In the genomic region with DNA sequence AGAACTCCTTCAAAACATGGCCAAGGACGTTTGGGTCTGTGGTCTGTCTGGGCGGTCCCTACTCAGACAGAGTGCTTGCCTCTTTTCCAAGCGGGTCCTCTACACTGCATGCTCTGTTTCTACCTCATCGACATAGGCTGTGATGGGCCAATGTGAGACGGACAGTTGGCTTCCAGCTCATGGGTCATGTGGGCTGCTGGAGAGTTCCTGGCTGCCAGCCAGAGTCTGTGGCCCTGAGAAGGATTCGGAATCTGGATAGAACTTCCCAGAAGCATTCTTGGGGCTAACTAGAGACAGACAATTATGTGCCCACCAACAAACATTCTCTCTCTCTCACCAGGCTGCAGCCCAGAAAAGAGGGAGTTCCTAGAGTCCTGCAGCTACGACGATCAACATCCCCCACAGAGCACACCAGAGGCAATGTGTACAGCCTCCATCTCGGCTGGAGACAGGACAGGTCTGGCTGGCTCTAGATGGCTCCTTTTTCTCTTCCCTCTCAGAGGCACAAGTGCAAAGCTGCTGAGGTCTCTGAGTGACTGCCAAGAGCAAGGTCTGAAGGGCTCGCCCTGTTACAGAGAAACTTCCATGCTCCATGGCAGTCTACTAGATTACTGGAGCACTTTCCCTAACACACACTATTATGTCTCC, we compare ENCODE assay signal across 11 mouse cellular contexts. TPM values are rescaled to one million over a fixed set of nuclear protein-coding genes. Genes with fewer than 3 reads are reported as not detected.
DNase-seq lines count a peak whose midpoint lies in the region; ATAC-seq and TF ChIP-seq lines count a peak whose summit lies in the region.
"Had no signal": no experiment of that assay in that cellular context is flagged by ENCODE, and none has a peak within 500 bp of the region (broad histone marks: within the 10 kb centered on the region; RNA-seq: fewer than 3 reads in every experiment).

No protein-coding gene starts in this region.

- 0 out of 2 replicates have a peak overlapping the region, but pooled peaks have one; percentile 13 for H3K9ac ChIP-seq in heart, embryonic 16.5 days (ENCODE audit: low read length)
- no peak overlapping the region for H3K9ac ChIP-seq in forebrain, embryonic 14.5 days (ENCODE audit: low read length)
- H3K9ac ChIP-seq: liver, embryonic 14.5 days had no signal

- peak overlapping the region; percentile 4; the same call in 1 of the 2 replicates for H3K4me2 ChIP-seq in heart, embryonic 16.5 days (ENCODE audit: low read depth, low read length)
- H3K4me2 ChIP-seq in forebrain, embryonic 14.5 days (ENCODE audit: low read length) = no peak overlapping the region

- peak; percentile 73 for ATAC-seq in heart, embryonic 16.5 days (replicated peaks; ENCODE audit: extremely low read depth, insufficient read depth, low FRiP score)
- no peak for ATAC-seq in forebrain, embryonic 14.5 days

- WGBS in thymus, adult 2 months = 92% methylated on average over 10 of the region's 10 CpGs
- WGBS in heart, embryonic 16.5 days = 32% methylated on average over 10 of the region's 10 CpGs
- WGBS in forebrain, embryonic 14.5 days = 77% methylated on average over 10 of the region's 10 CpGs

- H3K4me1 ChIP-seq in thymus, adult 2 months (replicated peaks; ENCODE audit: control insufficient read depth, insufficient read depth, low read length) = no peaks in the 10 kb centered on the region
- peaks cover 15% of the 10 kb centered on the region for H3K4me1 ChIP-seq in heart, embryonic 16.5 days (ENCODE audit: control insufficient read depth, insufficient read depth, low read length)
- H3K4me1 ChIP-seq in forebrain, embryonic 14.5 days (ENCODE audit: control insufficient read depth, insufficient read depth, low read length) = no peaks in the 10 kb centered on the region

- no peak for TF ChIP-seq CTCF in thymus, adult 2 months (IDR thresholded peaks at IDR 0.05; ENCODE audit: borderline replicate concordance, control insufficient read depth, extremely low read depth, insufficient read depth, low read length, poor library complexity)

- H3K36me3 ChIP-seq in thymus, adult 2 months (ENCODE audit: control insufficient read depth, insufficient read depth, low read length) = no peaks in the 10 kb centered on the region
- peaks cover 36% of the 10 kb centered on the region for H3K36me3 ChIP-seq in heart, embryonic 16.5 days (ENCODE audit: control insufficient read depth, insufficient read depth)
- peaks cover 72% of the 10 kb centered on the region for H3K36me3 ChIP-seq in forebrain, embryonic 14.5 days (ENCODE audit: control insufficient read depth, insufficient read depth, low read length)

- DNase-seq in heart, adult 11 months = peak; percentile 95
- no peak for DNase-seq in heart, adult 8-10 months (ENCODE audit: low spot score)
- DNase-seq in thymus, postnatal 4 days = peak; percentile 3
- no peak for DNase-seq in thymus, adult 2 months
- no peak for DNase-seq in frontal cortex, adult 2 months (ENCODE audit: extremely low spot score in 1 of 2, low spot score in 1 of 2)
- DNase-seq in retina, postnatal 1 day = no peak
- DNase-seq in forebrain, embryonic 14.5 days (ENCODE audit: low spot score) = no peak

- H3K27me3 ChIP-seq in thymus, adult 2 months (ENCODE audit: control insufficient read depth, insufficient read depth, low read length) = no peaks in the 10 kb centered on the region
- no peaks in the 10 kb centered on the region for H3K27me3 ChIP-seq in heart, embryonic 16.5 days (ENCODE audit: control insufficient read depth, insufficient read depth, low read length)
- H3K27me3 ChIP-seq in forebrain, embryonic 14.5 days (replicated peaks; ENCODE audit: control insufficient read depth, insufficient read depth, low read length) = no peaks in the 10 kb centered on the region

- H3K9me3 ChIP-seq in heart, embryonic 16.5 days (replicated peaks; ENCODE audit: control insufficient read depth, low read length) = no peaks in the 10 kb centered on the region
- H3K9me3 ChIP-seq in forebrain, embryonic 14.5 days (replicated peaks; ENCODE audit: control insufficient read depth, low read length) = no peaks in the 10 kb centered on the region

- no peak overlapping the region for H3K4me3 ChIP-seq in thymus, adult 2 months (ENCODE audit: control insufficient read depth, insufficient read depth, low read length)
- H3K4me3 ChIP-seq in heart, embryonic 16.5 days (ENCODE audit: low read length) = no peak overlapping the region
- no peak overlapping the region for H3K4me3 ChIP-seq in forebrain, embryonic 14.5 days (ENCODE audit: low read depth, low read length)

- no peak for TF ChIP-seq POLR2A in thymus, adult 2 months (IDR thresholded peaks at IDR 0.05; ENCODE audit: control insufficient read depth, extremely low read depth, insufficient read depth, low read length, poor library complexity)

- no peak overlapping the region for H3K27ac ChIP-seq in thymus, adult 2 months (ENCODE audit: control insufficient read depth, insufficient read depth, low read length)
- peak overlapping the region; percentile 76 for H3K27ac ChIP-seq in heart, embryonic 16.5 days (ENCODE audit: low read length)
- H3K27ac ChIP-seq in forebrain, embryonic 14.5 days (ENCODE audit: low read depth, low read length) = no peak overlapping the region
- H3K27ac ChIP-seq: liver, embryonic 14.5 days had no signal

RNA-seq across cellular contexts. Expression of a gene that starts 26.7 kb away (rescaled TPM):
- 100 to 1,000 TPM in 2 of 4 experiments, 10 to 100 TPM in 2; 90.8 to 111 (median 97.3) TPM for total RNA-seq in heart, adult 8-10 months (2022)
- polyA plus RNA-seq in thymus, adult 2 months (2012; rRNA removed) = 147 and 164 TPM in 2 replicates
- polyA plus RNA-seq in heart, embryonic 16.5 days (2015; fragmentation: Nextera tagmentation; extraction: Ambion mirVana) = 229 and 252 TPM in 2 replicates
- polyA plus RNA-seq in frontal cortex, adult 2 months (2012; rRNA removed) = 327 and 365 TPM in 2 replicates
- 598 and 623 TPM in 2 replicates for polyA plus RNA-seq in forebrain, embryonic 14.5 days (2014; fragmentation: Nextera tagmentation; extraction: Ambion mirVana)

RNA-seq across cellular contexts. Expression of a gene that starts 27.4 kb away (rescaled TPM):
- total RNA-seq in heart, adult 8-10 months (2022) = 10 to 100 TPM; 27.5 to 34.9 (median 30.2) TPM
- polyA plus RNA-seq in thymus, adult 2 months (2012; rRNA removed) = 9.5 and 10.7 TPM in 2 replicates
- polyA plus RNA-seq in heart, embryonic 16.5 days (2015; fragmentation: Nextera tagmentation; extraction: Ambion mirVana) = 31.1 and 33.4 TPM in 2 replicates
- polyA plus RNA-seq in frontal cortex, adult 2 months (2012; rRNA removed) = 41.5 and 43.6 TPM in 2 replicates
- polyA plus RNA-seq in forebrain, embryonic 14.5 days (2014; fragmentation: Nextera tagmentation; extraction: Ambion mirVana) = 27.2 and 32.7 TPM in 2 replicates

RNA-seq across cellular contexts. Expression of a gene that starts 49.2 kb away (rescaled TPM):
- not detected for total RNA-seq in heart, adult 8-10 months (2022)
- polyA plus RNA-seq in thymus, adult 2 months (2012; rRNA removed) = 0.16 TPM in 1 of 2 replicates, not detected in the other
- not detected in 2 replicates for polyA plus RNA-seq in heart, embryonic 16.5 days (2015; fragmentation: Nextera tagmentation; extraction: Ambion mirVana)
- polyA plus RNA-seq in frontal cortex, adult 2 months (2012; rRNA removed) = 0.40 and 0.66 TPM in 2 replicates
- 0.86 and 0.88 TPM in 2 replicates for polyA plus RNA-seq in forebrain, embryonic 14.5 days (2014; fragmentation: Nextera tagmentation; extraction: Ambion mirVana)
- total RNA-seq: gastrocnemius, adult 8-10 months; neutrophil, adult 5-6 weeks had no signal
- polyA plus RNA-seq: liver, embryonic 14.5 days had no signal

Comparison
In these comparisons a context has a peak if more than half of its experiments do, and no peak if none do; other contexts are left out.
1. DNase-seq: peak in heart, adult 11 months (single experiment) and thymus, postnatal 4 days (single experiment); none in heart, adult 8-10 months (single experiment), thymus, adult 2 months (single experiment), frontal cortex, adult 2 months (0 of 2), retina, postnatal 1 day (single experiment) and forebrain, embryonic 14.5 days (single experiment).